Mouse (Mus musculus) layer of hippocampus, adult 8-10 months (tissue): Measurements from ENCODE around the gene Kcnd3. TPM values are rescaled to one million over a fixed set of nuclear protein-coding genes. Genes with fewer than 3 reads are reported as not detected.

Experiments
- DNase-seq, 2 experiments: peaks; one replicate each; pipeline ENCODE4 v3.0.0; 2022; ENCODE audit warnings: low spot score in 2 of 2
- total RNA-seq, 4 experiments: library from RNA; stranded (reverse); gene quantifications; 2 replicates each; pipeline ENCODE4 v1.2.4; 2022

Kcnd3 gene
- total RNA-seq = 10 to 100 TPM; 60.3 to 66.2 (median 63.7) TPM

GRCm38 (mm10) chr3:105451627-105452555 is at the start of gene Kcnd3:
Gene Kcnd3 (plus strand): TSS chr3:105452330.
- DNase-seq = peak in 1 of 2 experiments; percentile 30

DNA sequence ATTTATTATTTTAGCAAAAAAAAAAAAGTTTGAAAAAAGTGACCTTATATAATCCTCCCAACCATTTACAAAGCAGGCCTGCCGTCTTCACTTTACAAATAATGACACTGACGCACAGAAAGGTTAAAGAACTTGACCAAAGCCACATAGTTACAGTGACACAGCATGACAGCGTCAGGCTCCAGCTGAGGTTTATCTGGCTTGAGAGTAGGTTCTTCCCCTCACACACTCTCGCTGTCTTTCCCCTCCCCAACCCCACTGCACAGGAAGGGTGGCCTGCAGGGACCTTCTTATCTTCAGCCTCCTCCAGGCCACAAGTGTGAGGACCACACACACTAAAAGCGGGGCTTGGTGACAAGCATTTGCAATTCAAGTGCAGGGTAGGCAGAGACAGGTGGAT is 49.5 kb upstream of the Kcnd3 start:
- no peak for DNase-seq

GRCm38 (mm10) chr3:105403410-105404076 is 48.6 kb upstream of the Kcnd3 start:
- no peak for DNase-seq

DNA sequence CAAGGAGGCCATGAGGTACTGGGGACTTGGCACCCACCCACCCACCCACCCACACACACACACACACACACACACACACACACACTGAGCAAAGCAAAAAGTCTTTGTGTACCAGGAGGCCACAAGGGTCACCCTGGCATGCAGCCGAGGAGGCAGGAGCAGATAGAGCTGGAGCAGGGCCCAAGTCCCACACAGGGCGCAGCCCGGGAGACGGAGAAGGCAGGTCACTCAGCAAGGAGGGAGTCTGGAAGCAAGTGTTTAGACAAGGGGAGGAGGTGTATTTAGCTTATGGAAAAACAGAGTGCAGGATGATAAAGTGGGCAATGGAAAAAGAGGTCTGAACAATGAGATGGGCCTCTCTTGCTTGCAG is 48.1 kb upstream of the Kcnd3 start:
- DNase-seq = no peak

GRCm38 (mm10) chr3:105405516-105405915 is 46.6 kb upstream of the Kcnd3 start:
- no peak for DNase-seq

DNA sequence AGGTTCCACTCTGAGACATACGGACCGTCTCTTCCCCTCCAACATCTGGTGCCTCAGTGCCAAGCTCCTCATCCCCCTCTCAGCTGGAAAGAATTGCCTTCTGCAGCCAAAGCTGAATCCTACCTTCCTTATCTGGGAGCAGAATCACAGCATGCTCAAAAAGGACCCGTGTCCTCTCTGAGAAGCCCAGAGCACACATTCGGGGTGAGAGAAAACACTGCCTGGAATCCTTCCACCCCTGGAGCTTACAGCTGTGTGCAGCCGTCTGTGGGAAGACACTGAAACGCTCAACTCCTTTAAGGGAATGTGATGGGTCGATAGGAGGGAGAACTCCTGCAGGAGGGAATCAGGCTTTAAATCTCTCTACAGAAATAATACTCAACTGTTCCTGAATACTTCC is 46.1 kb upstream of the Kcnd3 start:
- DNase-seq = no peak

DNA sequence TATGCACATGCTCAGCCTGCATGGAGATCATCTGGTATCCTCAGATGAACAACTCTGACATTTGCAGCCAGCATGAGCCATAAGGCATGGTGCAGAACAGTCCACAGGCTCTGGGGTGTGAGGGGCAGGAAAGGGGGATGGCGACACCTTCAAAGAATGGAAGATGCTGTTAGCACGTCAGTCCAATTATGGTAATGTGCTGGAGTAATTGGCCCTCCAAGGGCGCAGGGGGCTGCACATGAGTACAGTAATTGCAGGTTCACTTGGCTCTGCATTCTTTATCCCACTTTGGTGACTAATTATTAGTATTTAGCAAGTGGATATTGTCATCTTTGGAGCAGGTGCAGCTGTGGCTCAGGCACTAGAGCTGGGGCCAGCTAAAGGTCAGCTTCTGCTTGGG is 43.9 kb upstream of the Kcnd3 start:
- DNase-seq = no peak

GRCm38 (mm10) chr3:105410810-105411209 is 41.3 kb upstream of the Kcnd3 start:
- no peak for DNase-seq

- no peak for DNase-seq
Observed at GRCm38 (mm10) chr3:105411776-105412175, 40.4 kb upstream of the Kcnd3 start.

GRCm38 (mm10) chr3:105412229-105412628 is 39.9 kb upstream of the Kcnd3 start:
- no peak for DNase-seq

DNA sequence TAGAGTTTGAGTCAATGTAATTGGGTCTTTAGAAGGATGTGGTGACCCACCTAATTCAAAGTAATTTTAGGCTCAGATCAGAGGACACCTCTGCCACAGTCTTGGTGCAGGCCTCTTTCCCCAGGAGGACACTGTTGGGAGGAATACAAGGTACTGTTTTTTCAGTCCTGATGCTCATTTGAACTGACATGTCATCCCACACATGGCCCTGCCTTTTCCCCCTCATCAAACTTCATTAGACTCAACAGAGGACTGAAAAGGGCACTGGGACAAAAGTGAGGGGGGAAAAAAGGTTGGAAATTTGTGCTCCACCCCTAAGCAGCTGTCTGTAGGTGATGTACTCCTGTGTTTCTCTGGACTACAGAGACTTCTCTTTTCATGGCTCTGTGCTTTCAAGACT is 39.4 kb upstream of the Kcnd3 start:
- DNase-seq = no peak

DNA sequence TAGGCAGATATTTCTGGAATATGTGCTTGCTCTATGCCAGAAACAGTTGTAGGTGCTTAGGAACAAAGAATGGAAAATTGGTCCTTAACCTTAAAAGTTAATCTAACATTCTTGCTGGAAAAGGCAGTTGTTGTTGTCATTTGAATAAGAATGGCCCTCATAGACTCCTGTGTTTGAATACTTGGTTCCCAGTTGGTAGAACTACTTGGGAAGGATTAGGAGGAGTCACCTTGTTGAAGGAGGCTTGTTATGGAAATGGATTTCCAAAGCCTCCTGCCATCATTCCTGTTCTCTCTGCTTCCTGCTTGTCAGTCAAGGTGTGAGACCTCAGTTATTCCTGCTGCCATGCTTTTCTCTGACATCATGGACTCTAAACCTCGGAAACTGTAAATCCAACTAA is 33.7 kb upstream of the Kcnd3 start:
- no peak for DNase-seq

DNA sequence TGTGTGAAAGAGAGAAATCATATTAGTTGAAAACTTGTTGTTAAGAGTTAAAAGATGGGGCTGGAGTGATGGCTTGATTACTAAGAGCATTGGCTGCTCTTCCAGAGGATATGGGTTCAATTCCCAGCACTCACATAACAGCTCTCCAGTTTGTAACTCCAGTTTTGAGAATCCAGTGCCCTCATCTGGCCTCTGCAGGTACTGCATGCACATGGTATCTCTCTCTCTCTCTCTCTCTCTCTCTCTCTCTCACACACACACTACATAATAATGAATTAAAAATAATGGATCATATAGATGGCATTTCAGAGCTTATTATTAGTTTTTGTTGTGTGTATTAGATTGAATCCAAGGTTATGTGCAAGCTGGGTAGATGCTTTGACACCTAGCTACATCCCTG is 29.7 kb upstream of the Kcnd3 start:
- DNase-seq = no peak

GRCm38 (mm10) chr3:105423427-105423826 is 28.7 kb upstream of the Kcnd3 start:
- no peak for DNase-seq

DNA sequence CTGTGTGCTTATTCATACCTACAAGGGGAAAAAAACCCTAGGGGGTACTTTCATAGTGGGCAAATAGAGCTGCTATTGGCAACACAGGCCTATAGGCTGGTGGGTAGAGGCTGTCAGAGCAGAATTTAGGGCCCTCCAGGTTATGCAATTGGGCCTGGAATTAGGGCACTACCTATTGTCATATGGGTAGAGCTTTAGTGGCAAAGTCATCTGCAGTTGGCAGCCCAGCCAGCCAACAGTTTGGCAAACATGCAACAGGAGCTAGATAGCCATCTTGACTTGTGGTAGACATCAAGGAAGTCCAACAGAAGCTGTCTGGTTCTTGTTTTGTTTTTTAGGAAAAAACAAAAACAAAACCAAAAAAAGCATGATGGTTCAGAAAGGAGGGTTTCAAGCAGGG is 23.5 kb upstream of the Kcnd3 start:
- no peak for DNase-seq

GRCm38 (mm10) chr3:105436383-105436782 is 15.7 kb upstream of the Kcnd3 start:
- peak in 1 of 2 experiments; percentile 35 for DNase-seq

DNA sequence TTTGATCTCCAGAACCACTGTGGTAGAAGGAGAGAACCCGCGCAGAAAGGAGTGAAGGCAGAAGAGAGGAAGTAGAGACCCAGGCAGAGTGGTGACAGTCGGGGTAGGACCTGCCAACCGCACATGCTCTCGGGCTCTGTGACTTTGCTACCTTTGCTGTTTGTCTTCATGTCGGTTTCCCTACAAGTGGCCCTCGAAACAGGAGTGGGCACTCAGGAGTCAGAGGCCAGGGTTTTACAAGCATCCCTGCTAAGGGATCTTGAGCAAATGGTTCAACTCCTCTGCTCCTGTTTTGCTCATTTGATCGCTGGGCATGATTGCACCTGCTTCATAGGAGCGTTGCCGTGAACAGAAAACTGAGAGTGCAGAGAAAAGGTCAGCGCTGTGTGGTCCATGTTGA is 15.2 kb upstream of the Kcnd3 start:
- DNase-seq = no peak

DNA sequence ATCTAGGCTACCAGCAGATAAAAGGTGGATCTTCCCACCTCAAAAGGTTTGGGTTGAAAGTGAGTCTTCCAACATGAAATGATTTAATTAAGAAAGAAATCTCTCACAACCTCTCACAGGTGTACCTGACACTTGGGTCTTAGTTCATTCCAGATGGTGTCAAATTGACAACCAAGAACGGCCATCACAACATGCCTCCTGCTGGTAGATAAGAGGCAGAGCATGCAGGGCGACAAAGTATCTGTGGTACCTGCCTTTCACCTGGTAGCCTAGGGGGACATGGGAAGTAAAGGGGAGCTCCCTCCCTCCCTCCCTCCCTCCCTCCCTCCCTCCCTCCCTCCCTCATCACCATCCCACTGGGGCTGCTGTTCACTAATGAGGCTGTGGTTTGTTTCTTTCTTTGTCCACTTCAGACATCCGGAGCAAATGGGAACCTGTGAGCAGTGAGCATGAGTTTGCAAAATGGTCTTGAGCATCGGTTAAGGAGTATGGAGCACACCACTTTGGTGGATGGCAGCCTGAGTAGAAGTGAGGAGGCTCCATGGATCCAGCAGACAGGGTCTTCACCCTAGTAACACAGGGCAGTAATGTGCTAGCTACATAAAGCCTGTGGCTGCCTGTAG is 11.1 kb upstream of the Kcnd3 start:
- DNase-seq = no peak

- peak in 1 of 2 experiments; percentile 40 for DNase-seq
Observed at GRCm38 (mm10) chr3:105450641-105451470, 1.3 kb upstream of the Kcnd3 start.

GRCm38 (mm10) chr3:105452556-105453213 is 555 bp downstream of the Kcnd3 start:
- no peak for DNase-seq
